Mouse (Mus musculus): ENCODE data around the gene Evc.

The Evc gene

GRCm38 (mm10) chr5:37241651-37242151 lies 95.0 kb downstream of the Evc start, which contains the start of gene Crmp1:
Gene Crmp1 (plus strand): TSS chr5:37241940.
- peak in 1 of 2 experiments; percentile 23 for DNase-seq (ENCODE audit: low spot score in 2 of 2)

GRCm38 (mm10) chr5:37241224-37241623 lies 95.5 kb downstream of the Evc start:
- no peak for DNase-seq (ENCODE audit: low spot score in 2 of 2)

GRCm38 (mm10) chr5:37240550-37240949 lies 96.1 kb downstream of the Evc start:
- DNase-seq (ENCODE audit: low spot score in 2 of 2), result no peak

Measured in spleen, postnatal 10 days (tissue).